Mouse (Mus musculus) frontal cortex, postnatal 36 days (tissue): ENCODE data around the gene Fgfr2.
"Not testable (repeated sequence)": the region's sequence is repeated elsewhere in the genome, so short reads cannot be mapped to it uniquely, and the experiment has no call there.

Source experiments
- DNase-seq, 2 experiments: peaks; one replicate each; pipeline ENCODE4 v3.0.0; 2022; ENCODE audit warnings: low spot score in 2 of 2

Gene Fgfr2

GRCm38 (mm10) chr7:131257309-131257708, 1865.8 kb downstream of the Fgfr2 start:
- no peak for DNase-seq

- no peak for DNase-seq
Measured at GRCm38 (mm10) chr7:131256841-131257240, 1866.3 kb downstream of the Fgfr2 start.

GRCm38 (mm10) chr7:131244993-131245392, 1878.2 kb downstream of the Fgfr2 start:
- DNase-seq, result no peak

GRCm38 (mm10) chr7:131236091-131236490, 1887.1 kb downstream of the Fgfr2 start:
- DNase-seq, result no peak

- DNase-seq, result no peak
Measured at GRCm38 (mm10) chr7:131223086-131223485, 1900.1 kb downstream of the Fgfr2 start.

GRCm38 (mm10) chr7:131187996-131188395, 1935.2 kb downstream of the Fgfr2 start:
- DNase-seq, result no peak

- peak; percentile 58 to 68 for DNase-seq
Measured at GRCm38 (mm10) chr7:131187047-131187446, 1936.1 kb downstream of the Fgfr2 start.

GRCm38 (mm10) chr7:131184339-131184738, 1938.8 kb downstream of the Fgfr2 start:
- DNase-seq, result no peak

- no peak for DNase-seq
Measured at GRCm38 (mm10) chr7:131182685-131183084, 1940.5 kb downstream of the Fgfr2 start.

- DNase-seq, result no peak
Measured at GRCm38 (mm10) chr7:131174121-131174520, 1949.0 kb downstream of the Fgfr2 start, which contains the start of gene 5430419D17Rik. TSS of gene 5430419D17Rik (plus strand) at chr7:131174402.

GRCm38 (mm10) chr7:131169099-131169498, 1954.1 kb downstream of the Fgfr2 start:
- no peak for DNase-seq

- no peak for DNase-seq
Measured at GRCm38 (mm10) chr7:131167771-131168170, 1955.4 kb downstream of the Fgfr2 start.

- no peak for DNase-seq
Measured at GRCm38 (mm10) chr7:131162251-131162650, 1960.9 kb downstream of the Fgfr2 start.

- DNase-seq, result no peak
Measured at GRCm38 (mm10) chr7:131153044-131153443, 1970.1 kb downstream of the Fgfr2 start.

GRCm38 (mm10) chr7:131150179-131150578, 1973.0 kb downstream of the Fgfr2 start:
- no peak for DNase-seq

- DNase-seq, result no peak
Measured at GRCm38 (mm10) chr7:131146214-131146613, 1976.9 kb downstream of the Fgfr2 start, which contains the start of gene 4933402N03Rik. TSS of gene 4933402N03Rik (minus strand) at chr7:131146314.

- no peak for DNase-seq
Measured at GRCm38 (mm10) chr7:131133181-131133580, 1990.0 kb downstream of the Fgfr2 start.

GRCm38 (mm10) chr7:131130021-131130420, 1993.1 kb downstream of the Fgfr2 start:
- DNase-seq, result no peak

GRCm38 (mm10) chr7:131122210-131122807, 2000.8 kb downstream of the Fgfr2 start:
- peak in 1 of 2 experiments; percentile 7 for DNase-seq

- DNase-seq, result peak; percentile 11 to 36
Measured at GRCm38 (mm10) chr7:131114434-131114833, 2008.7 kb downstream of the Fgfr2 start.

GRCm38 (mm10) chr7:131113676-131114075, 2009.5 kb downstream of the Fgfr2 start:
- DNase-seq, result peak; percentile 1 to 12

- DNase-seq, result peak; percentile 76 to 84
Measured at GRCm38 (mm10) chr7:131112486-131112885, 2010.7 kb downstream of the Fgfr2 start.

- DNase-seq, result not testable (repeated sequence)
Measured at GRCm38 (mm10) chr7:131082403-131082802, 2040.7 kb downstream of the Fgfr2 start.

- DNase-seq, result peak; percentile 16 to 36
Measured at GRCm38 (mm10) chr7:131075956-131076355, 2047.2 kb downstream of the Fgfr2 start.
